Mouse (Mus musculus) lung, embryonic 15.5 days (tissue): ENCODE data around the gene Dus3l. TPM values are rescaled to one million over a fixed set of nuclear protein-coding genes. Genes with fewer than 3 reads are reported as not detected.

Experiments
- ATAC-seq: fragments of 200-750 bp; cut with Nextera tagmentation; 2 replicates; pipeline ENCODE4 v1.8.0; 2017; ENCODE audit warnings: moderate number of reproducible peaks, borderline replicate concordance; ENCODE audit not compliant: low FRiP score, low TSS enrichment; ENCODE audit errors: extremely low read depth
- H3K27ac ChIP-seq: fragments of 300-500 bp; sonication (generic); 2 replicates; pipeline ENCODE4 v1.5.1; 2015; ENCODE audit warnings: moderate library complexity, mild to moderate bottlenecking, inconsistent platforms
- H3K27me3 ChIP-seq: fragments of 300-500 bp; sonication (generic); 2 replicates; pipeline ENCODE4 v1.6.1; 2015; ENCODE audit warnings: inconsistent platforms
- H3K36me3 ChIP-seq: fragments of 300-500 bp; sonication (generic); 2 replicates; pipeline ENCODE4 v1.6.1; 2015; ENCODE audit warnings: inconsistent platforms
- H3K4me1 ChIP-seq: fragments of 300-500 bp; sonication (generic); 2 replicates; pipeline ENCODE4 v1.6.1; 2015; ENCODE audit warnings: inconsistent platforms
- H3K4me2 ChIP-seq: fragments of 300-500 bp; sonication (generic); 2 replicates; pipeline ENCODE4 v1.6.1; 2015; ENCODE audit warnings: inconsistent platforms, mild to moderate bottlenecking, moderate library complexity
- H3K4me3 ChIP-seq: fragments of 300-500 bp; sonication (generic); 2 replicates; pipeline ENCODE4 v1.5.1; 2015; ENCODE audit warnings: mild to moderate bottlenecking, inconsistent platforms
- H3K9ac ChIP-seq: fragments of 300-500 bp; sonication (generic); 2 replicates; pipeline ENCODE4 v1.6.1; 2015; ENCODE audit warnings: inconsistent platforms
- H3K9me3 ChIP-seq: fragments of 300-500 bp; sonication (generic); 2 replicates; pipeline ENCODE4 v1.6.1; 2016; ENCODE audit warnings: inconsistent platforms
- whole genome bisulfite sequencing: fragments of 180-500 bp; shearing (Covaris S2); methylation state at CpG from one replicate; pipeline ENCODE4 v1.1.7; 2015; 5-methylcytosine and 5-hydroxymethylcytosine counted together
- polyA plus RNA-seq: library from polyadenylated mRNA; unstranded; fragments of >200 nt; fragmentation: Nextera tagmentation; extraction: Ambion mirVana; gene quantifications from 2 replicates; pipeline ENCODE4 v1.2.1, GENCODE M21; 2015

Dus3l gene
- polyA plus RNA-seq, 1 experiment from 2014 or later, result 46.5 TPM

- no peaks in the 10 kb centered on the region for H3K27me3 ChIP-seq
- ATAC-seq, result no peak
- peaks cover 22% of the 10 kb centered on the region for H3K4me1 ChIP-seq
- 37% methylated on average over 6 of the region's 6 CpGs for WGBS
- H3K4me2 ChIP-seq, result no peak overlapping the region
- H3K4me3 ChIP-seq, result no peak overlapping the region
- no peak overlapping the region for H3K9ac ChIP-seq
- no peaks in the 10 kb centered on the region for H3K36me3 ChIP-seq
- no peaks in the 10 kb centered on the region for H3K9me3 ChIP-seq
- H3K27ac ChIP-seq, result no peak overlapping the region
Measured at GRCm38 (mm10) chr17:56729151-56729550, 35.4 kb upstream of the Dus3l start.

- 62% methylated on average over 2 of the region's 2 CpGs for WGBS
- no peak overlapping the region for H3K9ac ChIP-seq
- no peak overlapping the region for H3K4me2 ChIP-seq
- no peak overlapping the region for H3K4me3 ChIP-seq
- H3K36me3 ChIP-seq, result no peaks in the 10 kb centered on the region
- ATAC-seq, result no peak
- no peaks in the 10 kb centered on the region for H3K9me3 ChIP-seq
- no peaks in the 10 kb centered on the region for H3K27me3 ChIP-seq
- 0 out of 2 replicates have a peak overlapping the region, but pooled peaks have one; percentile 12 for H3K27ac ChIP-seq
- peaks cover 22% of the 10 kb centered on the region for H3K4me1 ChIP-seq
Measured at GRCm38 (mm10) chr17:56729656-56730055, 34.9 kb upstream of the Dus3l start.

GRCm38 (mm10) chr17:56736534-56736933 lies 28.0 kb upstream of the Dus3l start:
- no peak for ATAC-seq
- 43% methylated on average over 8 of the region's 8 CpGs for WGBS

GRCm38 (mm10) chr17:56738221-56738620 lies 26.3 kb upstream of the Dus3l start:
- Histone ChIP-seq H3K36me3 (no peaks in the 10 kb centered on the region), H3K4me3 (no peak overlapping the region), H3K9ac (no peak overlapping the region), H3K4me1 (no peaks in the 10 kb centered on the region), H3K27me3 (no peaks in the 10 kb centered on the region), H3K4me2 (no peak overlapping the region), H3K27ac (no peak overlapping the region), H3K9me3 (no peaks in the 10 kb centered on the region)
- no peak for ATAC-seq
- 71% methylated on average over 10 of the region's 10 CpGs for WGBS

More at GRCm38 (mm10) chr17:56736534-56736933, 28.0 kb upstream of the Dus3l start:
- Histone ChIP-seq H3K9ac (no peak overlapping the region), H3K4me3 (no peak overlapping the region), H3K27me3 (no peaks in the 10 kb centered on the region), H3K4me1 (no peaks in the 10 kb centered on the region), H3K36me3 (no peaks in the 10 kb centered on the region), H3K9me3 (no peaks in the 10 kb centered on the region), H3K27ac (no peak overlapping the region), H3K4me2 (no peak overlapping the region)

GRCm38 (mm10) chr17:56740118-56740787 lies 24.3 kb upstream of the Dus3l start:
- ATAC-seq, result no peak
- no peak overlapping the region for H3K9ac ChIP-seq
- H3K36me3 ChIP-seq, result no peaks in the 10 kb centered on the region
- H3K4me3 ChIP-seq, result no peak overlapping the region
- H3K4me1 ChIP-seq, result no peaks in the 10 kb centered on the region
- H3K9me3 ChIP-seq, result no peaks in the 10 kb centered on the region
- no peak overlapping the region for H3K27ac ChIP-seq
- 67% methylated on average over 17 of the region's 17 CpGs for WGBS
- H3K27me3 ChIP-seq, result no peaks in the 10 kb centered on the region
- no peak overlapping the region for H3K4me2 ChIP-seq

GRCm38 (mm10) chr17:56740788-56741160 lies 23.8 kb upstream of the Dus3l start:
- Histone ChIP-seq H3K27me3 (no peaks in the 10 kb centered on the region), H3K27ac (no peak overlapping the region), H3K9me3 (no peaks in the 10 kb centered on the region), H3K4me2 (no peak overlapping the region), H3K4me1 (no peaks in the 10 kb centered on the region), H3K4me3 (no peak overlapping the region), H3K9ac (no peak overlapping the region), H3K36me3 (no peaks in the 10 kb centered on the region)
- ATAC-seq, result peak; percentile 37; the same call in 1 of the 2 replicates
- 64% methylated on average over 17 of the region's 17 CpGs for WGBS

- Histone ChIP-seq H3K9me3 (no peaks in the 10 kb centered on the region), H3K36me3 (no peaks in the 10 kb centered on the region), H3K27ac (no peak overlapping the region), H3K9ac (no peak overlapping the region), H3K27me3 (no peaks in the 10 kb centered on the region), H3K4me3 (no peak overlapping the region), H3K4me2 (no peak overlapping the region), H3K4me1 (no peaks in the 10 kb centered on the region)
- no peak for ATAC-seq
- 43% methylated on average over 5 of the region's 5 CpGs for WGBS
Measured at GRCm38 (mm10) chr17:56744173-56744572, 20.4 kb upstream of the Dus3l start.

- Histone ChIP-seq H3K36me3 (no peaks in the 10 kb centered on the region), H3K4me2 (peak overlapping the region; percentile 54), H3K27me3 (peaks cover 63% of the 10 kb centered on the region), H3K9me3 (no peaks in the 10 kb centered on the region), H3K4me1 (peaks cover 20% of the 10 kb centered on the region), H3K9ac (no peak overlapping the region), H3K27ac (no peak overlapping the region), H3K4me3 (peak overlapping the region; percentile 33)
- 20% methylated on average over 71 of the region's 71 CpGs for WGBS
- no peak; the same call in 1 of the 2 replicates for ATAC-seq
Measured at GRCm38 (mm10) chr17:56751404-56752072, 13.0 kb upstream of the Dus3l start.

- no peak overlapping the region for H3K27ac ChIP-seq
- H3K27me3 ChIP-seq, result peaks cover 78% of the 10 kb centered on the region
- 24% methylated on average over 15 of the region's 15 CpGs for WGBS
- ATAC-seq, result no peak
- 0 out of 2 replicates have a peak overlapping the region, but pooled peaks have one; percentile 14 for H3K4me2 ChIP-seq
- H3K9me3 ChIP-seq, result no peaks in the 10 kb centered on the region
- H3K4me3 ChIP-seq, result no peak overlapping the region
- no peak overlapping the region for H3K9ac ChIP-seq
- peaks cover 39% of the 10 kb centered on the region for H3K4me1 ChIP-seq
- H3K36me3 ChIP-seq, result no peaks in the 10 kb centered on the region
Measured at GRCm38 (mm10) chr17:56753452-56753851, 11.1 kb upstream of the Dus3l start.

GRCm38 (mm10) chr17:56754271-56755185 lies 10.0 kb upstream of the Dus3l start:
- H3K36me3 ChIP-seq, result no peaks in the 10 kb centered on the region
- H3K9me3 ChIP-seq, result no peaks in the 10 kb centered on the region
- WGBS, result 13% methylated on average over 36 of the region's 36 CpGs
- H3K4me2 ChIP-seq, result peak overlapping the region; percentile 24
- H3K27ac ChIP-seq, result no peak overlapping the region
- H3K4me1 ChIP-seq, result peaks cover 48% of the 10 kb centered on the region
- peaks cover 78% of the 10 kb centered on the region for H3K27me3 ChIP-seq
- H3K4me3 ChIP-seq, result peak overlapping the region; percentile 9; the same call in 1 of the 2 replicates
- ATAC-seq, result no peak
- no peak overlapping the region for H3K9ac ChIP-seq

- 0 out of 2 replicates have a peak, but pooled peaks have one; percentile 2 for ATAC-seq
- Histone ChIP-seq H3K27me3 (peaks cover 62% of the 10 kb centered on the region), H3K9me3 (no peaks in the 10 kb centered on the region)
Measured at GRCm38 (mm10) chr17:56756703-56757399, 7.7 kb upstream of the Dus3l start.

More at GRCm38 (mm10) chr17:56756703-56757399, 7.7 kb upstream of the Dus3l start:
- WGBS, result 1% methylated on average over 51 of the region's 51 CpGs
- Histone ChIP-seq H3K36me3 (no peaks in the 10 kb centered on the region), H3K4me2 (peak overlapping the region; percentile 98), H3K4me3 (peak overlapping the region; percentile 51), H3K4me1 (peaks cover 63% of the 10 kb centered on the region), H3K9ac (peak overlapping the region; percentile 55), H3K27ac (no peak overlapping the region)
